Mouse (Mus musculus) B cell, adult 67 days (primary cell): Measurements from ENCODE around the gene Ubap2. TPM values are rescaled to one million over a fixed set of nuclear protein-coding genes. Genes with fewer than 3 reads are reported as not detected.

Experiments used
- total RNA-seq, 2 experiments: library from RNA; stranded (reverse); gene quantifications; 4 replicates each; pipeline ENCODE4 v1.2.4; 2023

The Ubap2 gene
- total RNA-seq: 10 to 100 TPM; 51.0 to 61.7 TPM

GRCm38 (mm10) chr4:41274980-41275850 is at the start of gene Ubap2:
Gene Ubap2, minus strand, starts transcription at chr4:41275144.

GRCm38 (mm10) chr4:41314141-41315129 is 39.5 kb upstream of the Ubap2 start, which contains the start of gene Dcaf12:
Gene Dcaf12, minus strand, starts transcription at chr4:41314889.

Other genes with a start within 250 kb of the Ubap2 start
- gene Aqp7, start 227.0 kb downstream of the Ubap2 start, total RNA-seq: not detected
- gene Aqp3, start 177.0 kb downstream of the Ubap2 start, total RNA-seq: 1 to 10 TPM in 1 of 2 experiments, under 1 TPM in 1; 0.41 to 2.9 TPM
- gene Nol6, start 150.7 kb downstream of the Ubap2 start, total RNA-seq: 10 to 100 TPM; 63.9 to 68.5 TPM
- 10 to 100 TPM; 86.9 to 89.8 TPM for gene Ube2r2, start 139.4 kb downstream of the Ubap2 start, total RNA-seq
- gene Dcaf12, start 39.7 kb upstream of the Ubap2 start, total RNA-seq: 10 to 100 TPM; 52.6 to 56.7 TPM
- gene Ubap1, start 73.9 kb upstream of the Ubap2 start, total RNA-seq: 10 to 100 TPM; 49.9 to 58.5 TPM
- gene Kif24, start 189.7 kb upstream of the Ubap2 start, total RNA-seq: 1 to 10 TPM; 4.0 to 4.8 TPM
- 1 to 10 TPM; 4.0 to 9.0 TPM for gene Nudt2, start 190.0 kb upstream of the Ubap2 start, total RNA-seq
- not detected for gene AI464131, start 227.9 kb upstream of the Ubap2 start, total RNA-seq
- gene 1110017D15Rik, start 242.2 kb upstream of the Ubap2 start, total RNA-seq: under 1 TPM in 1 of 2 experiments, not detected in 1; 0.99 TPM